In genomic region chrX:106017516-106017915, GRCm38 (mm10) we compare ENCODE assay signal across 16 mouse cellular contexts. TPM values are rescaled to one million over a fixed set of nuclear protein-coding genes. Genes with fewer than 3 reads are reported as not detected.
DNase-seq lines count a peak whose midpoint lies in the region; ATAC-seq and TF ChIP-seq lines count a peak whose summit lies in the region.
"Had no signal": no experiment of that assay in that cellular context is flagged by ENCODE, and none has a peak within 500 bp of the region (broad histone marks: within the 10 kb centered on the region; RNA-seq: fewer than 3 reads in every experiment).

No protein-coding gene starts in this region.

- H3K4me1 ChIP-seq in erythroblast, embryonic 14.5 days (ENCODE audit: control insufficient read depth) = peaks cover 21% of the 10 kb centered on the region
- peaks cover 9% of the 10 kb centered on the region for H3K4me1 ChIP-seq in hindbrain, embryonic 13.5 days (replicated peaks)
- H3K4me1 ChIP-seq in hindbrain, embryonic 10.5 days (replicated peaks) = 0 out of 2 replicates have a peak, but pooled peaks cover 1% of the 10 kb centered on the region
- H3K4me1 ChIP-seq in neural tube, embryonic 13.5 days (replicated peaks) = peaks cover 8% of the 10 kb centered on the region
- H3K4me1 ChIP-seq in small intestine, adult 2 months (ENCODE audit: control insufficient read depth, insufficient read depth, insufficient read length, low read length) = no peaks in the 10 kb centered on the region
- H3K4me1 ChIP-seq: limb, embryonic 10.5 days; midbrain, embryonic 12.5 days had no signal

- no peak for TF ChIP-seq POLR2A in small intestine, adult 2 months (IDR thresholded peaks at IDR 0.05; ENCODE audit: low read depth, low read length)

- H3K4me2 ChIP-seq in hindbrain, embryonic 13.5 days = peak overlapping the region; percentile 52; the same call in 1 of the 2 replicates
- peak overlapping the region; percentile 55; the same call in 1 of the 2 replicates for H3K4me2 ChIP-seq in neural tube, embryonic 13.5 days
- H3K4me2 ChIP-seq: midbrain, embryonic 12.5 days had no signal

- TF ChIP-seq CTCF in small intestine, adult 2 months (IDR thresholded peaks at IDR 0.05; ENCODE audit: extremely low read depth, insufficient read length, insufficient replicate concordance, low read depth, low read length) = no peak

- intact Hi-C loops in gastrocnemius, postnatal 14 days (cut with DNase I; ENCODE audit: low total_unique reads) = no loop called here

- no peak overlapping the region for H3K9ac ChIP-seq in hindbrain, embryonic 13.5 days
- H3K9ac ChIP-seq in neural tube, embryonic 13.5 days = no peak overlapping the region
- H3K9ac ChIP-seq: embryonic facial prominence, embryonic 15.5 days; midbrain, embryonic 12.5 days had no signal

- no peaks in the 10 kb centered on the region for H3K27me3 ChIP-seq in erythroblast, embryonic 14.5 days (ENCODE audit: control insufficient read depth)
- no peaks in the 10 kb centered on the region for H3K27me3 ChIP-seq in hindbrain, embryonic 13.5 days
- no peaks in the 10 kb centered on the region for H3K27me3 ChIP-seq in hindbrain, embryonic 10.5 days (ENCODE audit: insufficient read depth, poor library complexity, severe bottlenecking)
- no peaks in the 10 kb centered on the region for H3K27me3 ChIP-seq in neural tube, embryonic 13.5 days
- H3K27me3 ChIP-seq in small intestine, adult 2 months (ENCODE audit: control insufficient read depth, insufficient read depth, low read length) = no peaks in the 10 kb centered on the region
- H3K27me3 ChIP-seq: embryonic facial prominence, embryonic 15.5 days; midbrain, embryonic 12.5 days had no signal

- H3K4me3 ChIP-seq in erythroblast, embryonic 14.5 days (replicated peaks) = peak overlapping the region; percentile 75
- no peak overlapping the region for H3K4me3 ChIP-seq in hindbrain, embryonic 13.5 days
- no peak overlapping the region for H3K4me3 ChIP-seq in hindbrain, embryonic 10.5 days
- H3K4me3 ChIP-seq in neural tube, embryonic 13.5 days = no peak overlapping the region
- peak overlapping the region; percentile 28; the same call in 1 of the 2 replicates for H3K4me3 ChIP-seq in small intestine, adult 2 months (ENCODE audit: low read depth, low read length)
- H3K4me3 ChIP-seq: embryonic facial prominence, embryonic 15.5 days; midbrain, embryonic 12.5 days had no signal

- H3K9me3 ChIP-seq in erythroblast, embryonic 14.5 days (ENCODE audit: control insufficient read depth, low read length) = no peaks in the 10 kb centered on the region
- no peaks in the 10 kb centered on the region for H3K9me3 ChIP-seq in hindbrain, embryonic 13.5 days
- H3K9me3 ChIP-seq in hindbrain, embryonic 10.5 days = no peaks in the 10 kb centered on the region
- no peaks in the 10 kb centered on the region for H3K9me3 ChIP-seq in neural tube, embryonic 13.5 days
- H3K9me3 ChIP-seq: embryonic facial prominence, embryonic 15.5 days; limb, embryonic 10.5 days; midbrain, embryonic 12.5 days had no signal

- WGBS in hindbrain, embryonic 13.5 days = 87% methylated on average over 4 of the region's 4 CpGs
- 90% methylated on average over 4 of the region's 4 CpGs for WGBS in hindbrain, embryonic 10.5 days
- 91% methylated on average over 4 of the region's 4 CpGs for WGBS in neural tube, embryonic 13.5 days
- WGBS in small intestine, adult 2 months = 76% methylated on average over 4 of the region's 4 CpGs

- peaks cover 45% of the 10 kb centered on the region for H3K36me3 ChIP-seq in erythroblast, embryonic 14.5 days (ENCODE audit: control insufficient read depth)
- peaks cover 7% of the 10 kb centered on the region for H3K36me3 ChIP-seq in hindbrain, embryonic 13.5 days
- peaks cover 37% of the 10 kb centered on the region for H3K36me3 ChIP-seq in hindbrain, embryonic 10.5 days
- H3K36me3 ChIP-seq in neural tube, embryonic 13.5 days = peaks cover 17% of the 10 kb centered on the region; the same call in 1 of the 2 replicates
- peaks cover 17% of the 10 kb centered on the region for H3K36me3 ChIP-seq in small intestine, adult 2 months (ENCODE audit: control insufficient read depth, insufficient read depth, low read length)
- H3K36me3 ChIP-seq: midbrain, embryonic 12.5 days had no signal

- no peak for DNase-seq in hindbrain, embryonic 10.5 days (ENCODE audit: low spot score)
- DNase-seq in neural tube, embryonic 10.5 days (ENCODE audit: extremely low spot score, low spot score) = no peak
- DNase-seq in gastrocnemius, postnatal 14 days = no peak
- DNase-seq: adrenal gland, postnatal 25 days; kidney, postnatal 36 days; layer of hippocampus, postnatal 36 days; thymus, adult 18-20 months had no signal

- ATAC-seq in erythroblast, adult 5-6 weeks (replicated peaks; ENCODE audit: low FRiP score, poor library complexity, severe bottlenecking) = no peak
- no peak for ATAC-seq in hindbrain, embryonic 13.5 days (ENCODE audit: low FRiP score)
- ATAC-seq in neural tube, embryonic 13.5 days (ENCODE audit: low read depth) = no peak
- ATAC-seq: lung, postnatal 0 days had no signal

- H3K27ac ChIP-seq in hindbrain, embryonic 13.5 days = no peak overlapping the region
- no peak overlapping the region for H3K27ac ChIP-seq in hindbrain, embryonic 10.5 days
- no peak overlapping the region for H3K27ac ChIP-seq in neural tube, embryonic 13.5 days (replicated peaks)
- no peak overlapping the region for H3K27ac ChIP-seq in small intestine, adult 2 months (ENCODE audit: insufficient read depth, low read depth, low read length)
- H3K27ac ChIP-seq: embryonic facial prominence, embryonic 15.5 days; limb, embryonic 10.5 days; midbrain, embryonic 12.5 days had no signal

RNA-seq across cellular contexts. Expression of gene Cox7b, which starts 2.0 kb away (rescaled TPM):
- polyA plus RNA-seq in erythroblast, embryonic 14.5 days (2012) = 5.8 and 6.2 TPM in 2 replicates
- total RNA-seq in erythroblast, adult 5-6 weeks (2015; ENCODE audit: low replicate concordance) = 56.0 and 80.1 TPM in 2 replicates
- 68.3 and 132 TPM in 2 replicates for total RNA-seq in erythroblast, adult 5-6 weeks (2017; ENCODE audit: low replicate concordance)
- polyA plus RNA-seq in hindbrain, embryonic 13.5 days (2015; fragmentation: Nextera tagmentation; extraction: Ambion mirVana) = 376 and 403 TPM in 2 replicates
- 296 and 330 TPM in 2 replicates for polyA plus RNA-seq in hindbrain, embryonic 10.5 days (2016; fragmentation: Nextera tagmentation; extraction: Ambion mirVana)
- 418 and 442 TPM in 2 replicates for polyA plus RNA-seq in neural tube, embryonic 13.5 days (2015; fragmentation: Nextera tagmentation; extraction: Ambion mirVana)
- 299 and 339 TPM in 2 replicates for polyA plus RNA-seq in small intestine, adult 2 months (2012; rRNA removed)
- 100 to 1,000 TPM; 850 to 996 TPM for total RNA-seq in gastrocnemius, postnatal 14 days (2021)

RNA-seq across cellular contexts. Expression of gene Magt1, which starts 5.8 kb away (rescaled TPM):
- polyA plus RNA-seq in erythroblast, embryonic 14.5 days (2012) = 0.19 and 0.22 TPM in 2 replicates
- total RNA-seq in erythroblast, adult 5-6 weeks (2015; ENCODE audit: low replicate concordance) = 15.7 and 17.5 TPM in 2 replicates
- total RNA-seq in erythroblast, adult 5-6 weeks (2017; ENCODE audit: low replicate concordance) = 15.9 and 19.8 TPM in 2 replicates
- 25.5 and 28.0 TPM in 2 replicates for polyA plus RNA-seq in hindbrain, embryonic 13.5 days (2015; fragmentation: Nextera tagmentation; extraction: Ambion mirVana)
- polyA plus RNA-seq in hindbrain, embryonic 10.5 days (2016; fragmentation: Nextera tagmentation; extraction: Ambion mirVana) = 30.0 and 43.4 TPM in 2 replicates
- 27.3 and 34.4 TPM in 2 replicates for polyA plus RNA-seq in neural tube, embryonic 13.5 days (2015; fragmentation: Nextera tagmentation; extraction: Ambion mirVana)
- polyA plus RNA-seq in small intestine, adult 2 months (2012; rRNA removed) = 1.6 and 2.5 TPM in 2 replicates
- total RNA-seq in gastrocnemius, postnatal 14 days (2021) = 10 to 100 TPM; 24.2 to 27.7 TPM

RNA-seq across cellular contexts. Expression of gene Atp7a, which starts 9.6 kb away (rescaled TPM):
- polyA plus RNA-seq in erythroblast, embryonic 14.5 days (2012) = 0.01 TPM in 1 of 2 replicates, not detected in the other
- total RNA-seq in erythroblast, adult 5-6 weeks (2015; ENCODE audit: low replicate concordance) = 4.0 and 5.6 TPM in 2 replicates
- total RNA-seq in erythroblast, adult 5-6 weeks (2017; ENCODE audit: low replicate concordance) = 7.3 and 9.1 TPM in 2 replicates
- 17.6 and 17.9 TPM in 2 replicates for polyA plus RNA-seq in hindbrain, embryonic 13.5 days (2015; fragmentation: Nextera tagmentation; extraction: Ambion mirVana)
- 21.6 and 22.5 TPM in 2 replicates for polyA plus RNA-seq in hindbrain, embryonic 10.5 days (2016; fragmentation: Nextera tagmentation; extraction: Ambion mirVana)
- 14.8 and 16.2 TPM in 2 replicates for polyA plus RNA-seq in neural tube, embryonic 13.5 days (2015; fragmentation: Nextera tagmentation; extraction: Ambion mirVana)
- polyA plus RNA-seq in small intestine, adult 2 months (2012; rRNA removed) = 0.67 and 1.0 TPM in 2 replicates
- total RNA-seq in gastrocnemius, postnatal 14 days (2021) = 10 to 100 TPM; 11.6 to 11.7 TPM

Comparison
In these comparisons a context has a peak if more than half of its experiments do, and no peak if none do; other contexts are left out.
1. H3K4me3 ChIP-seq: peak in erythroblast, embryonic 14.5 days (single experiment) and small intestine, adult 2 months (single experiment); none in hindbrain, embryonic 13.5 days (single experiment), hindbrain, embryonic 10.5 days (single experiment) and neural tube, embryonic 13.5 days (single experiment).
2. RNA of gene Cox7b, which starts 2.0 kb away (polyA plus RNA-seq): 418 to 442 TPM in neural tube, embryonic 13.5 days, 376 to 403 TPM in hindbrain, embryonic 13.5 days, 296 to 330 TPM in hindbrain, embryonic 10.5 days and 299 to 339 TPM in small intestine, adult 2 months; 5.8 to 6.2 TPM in erythroblast, embryonic 14.5 days; every median in the first group is over 10 times any median in the second.